Mouse (Mus musculus): ENCODE measurements around the gene Rpl15. TPM values are rescaled to one million over a fixed set of nuclear protein-coding genes. Genes with fewer than 3 reads are reported as not detected.
"Not testable (repeated sequence)": the region's sequence is repeated elsewhere in the genome, so short reads cannot be mapped to it uniquely, and the experiment has no call there.

The Rpl15 gene
- polyA plus RNA-seq, 1 experiment from 2014 or later: 450 TPM

DNA sequence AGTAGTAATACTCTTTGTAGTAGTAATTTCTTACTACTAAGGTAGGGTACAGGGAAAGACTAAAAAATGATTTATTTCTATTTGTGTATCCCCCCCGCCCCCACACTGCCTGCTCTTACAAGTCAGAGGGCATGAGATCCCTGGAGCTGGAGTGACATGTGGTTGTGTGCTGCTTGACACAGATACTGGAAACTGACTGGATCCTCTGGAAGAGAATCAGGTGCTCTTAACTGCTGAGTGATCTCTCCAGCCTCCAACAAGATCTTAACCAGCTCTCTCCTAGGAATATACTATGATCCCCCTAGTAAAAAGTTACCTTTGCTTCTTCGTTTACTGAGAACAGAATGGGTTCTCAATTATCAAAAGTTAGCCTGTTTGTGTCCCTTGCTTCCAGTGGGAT, 15.2 kb upstream of the Rpl15 start:
- 90% methylated on average over 2 of the region's 2 CpGs for WGBS
- Histone ChIP-seq H3K27ac (no peak overlapping the region), H3K4me1 (replicated peaks) (no peaks in the 10 kb centered on the region), H3K27me3 (replicated peaks) (no peaks in the 10 kb centered on the region), H3K9me3 (no peaks in the 10 kb centered on the region), H3K9ac (no peak overlapping the region), H3K4me2 (replicated peaks) (no peak overlapping the region), H3K4me3 (replicated peaks) (no peak overlapping the region), H3K36me3 (0 out of 2 replicates have a peak, but pooled peaks cover 4% of the 10 kb centered on the region)
- no peak for ATAC-seq

DNA sequence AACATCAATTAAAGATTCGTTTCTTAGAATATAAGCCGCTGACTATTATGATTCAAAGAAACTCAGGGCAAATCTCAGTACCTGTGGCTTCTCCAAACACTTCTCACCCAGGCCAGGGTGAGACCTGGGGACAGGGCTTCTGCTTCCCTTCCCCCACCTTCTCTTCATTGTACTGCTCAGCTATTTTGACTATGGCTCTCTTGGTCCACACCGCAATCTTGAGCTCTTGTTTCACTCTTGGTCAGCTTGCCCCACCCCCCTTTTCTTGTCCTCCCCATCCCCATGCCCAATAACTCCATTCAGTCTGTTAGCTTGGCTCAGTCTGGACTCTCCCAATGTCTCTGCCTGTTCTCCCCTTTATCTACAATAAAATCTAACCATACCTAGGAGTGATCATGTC, 14.3 kb upstream of the Rpl15 start:
- no peaks in the 10 kb centered on the region for H3K9me3 ChIP-seq
- 0 out of 2 replicates have a peak, but pooled peaks cover 4% of the 10 kb centered on the region for H3K36me3 ChIP-seq
- no peaks in the 10 kb centered on the region for H3K4me1 ChIP-seq (replicated peaks)
- no peak overlapping the region for H3K4me2 ChIP-seq (replicated peaks)
- no peak overlapping the region for H3K4me3 ChIP-seq (replicated peaks)
- WGBS: 79% methylated on average over 3 of the region's 3 CpGs
- no peak for ATAC-seq
- H3K9ac ChIP-seq: no peak overlapping the region
- no peak overlapping the region for H3K27ac ChIP-seq
- H3K27me3 ChIP-seq (replicated peaks): no peaks in the 10 kb centered on the region

DNA sequence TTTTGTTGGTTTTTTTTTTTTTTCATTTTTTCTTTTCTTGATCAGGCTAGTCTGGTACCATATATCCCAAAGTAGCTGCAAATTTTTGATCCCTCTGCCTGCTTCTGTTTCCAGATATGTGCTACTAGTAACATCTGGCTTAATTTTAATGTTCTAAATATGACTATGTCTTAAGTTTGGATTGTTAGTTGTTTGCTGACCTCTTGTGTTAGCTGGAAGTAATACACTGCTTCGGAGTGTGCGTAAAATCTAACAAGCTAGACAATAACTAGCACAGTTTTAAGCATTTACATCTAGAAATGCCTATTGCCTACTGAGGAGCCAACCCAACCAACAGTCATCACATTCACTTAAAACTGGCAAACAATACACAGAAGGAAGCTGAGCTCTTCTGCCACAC, 13.4 kb upstream of the Rpl15 start:
- ATAC-seq: no peak; the same call in 1 of the 2 replicates
- no peaks in the 10 kb centered on the region for H3K4me1 ChIP-seq (replicated peaks)
- H3K9me3 ChIP-seq: no peaks in the 10 kb centered on the region
- no peaks in the 10 kb centered on the region for H3K27me3 ChIP-seq (replicated peaks)
- no peak overlapping the region for H3K27ac ChIP-seq
- H3K36me3 ChIP-seq: 0 out of 2 replicates have a peak, but pooled peaks cover 4% of the 10 kb centered on the region
- H3K9ac ChIP-seq: no peak overlapping the region
- no peak overlapping the region for H3K4me2 ChIP-seq (replicated peaks)
- no peak overlapping the region for H3K4me3 ChIP-seq (replicated peaks)
- 83% methylated on average over 2 of the region's 2 CpGs for WGBS

DNA sequence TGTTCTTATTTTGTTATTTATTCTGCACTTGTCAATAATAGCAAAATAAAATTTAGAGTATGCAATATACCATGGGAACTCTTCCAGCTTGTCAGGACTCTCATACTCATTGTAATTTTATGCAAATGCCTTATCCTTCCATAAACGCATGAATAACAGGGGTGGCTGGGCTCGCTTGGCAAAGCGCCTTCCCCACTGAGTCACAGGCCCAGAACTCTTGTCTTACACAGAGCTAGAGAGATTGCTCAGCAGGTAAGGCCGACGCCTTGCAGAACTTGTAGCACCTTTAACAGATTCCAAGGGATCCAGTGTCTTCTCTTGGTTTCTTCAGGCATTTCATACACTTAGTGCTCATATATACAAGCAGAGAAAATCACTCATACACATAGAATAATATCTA, 9.2 kb upstream of the Rpl15 start:
- WGBS: 91% methylated on average over 5 of the region's 5 CpGs
- no peaks in the 10 kb centered on the region for H3K9me3 ChIP-seq
- H3K4me2 ChIP-seq (replicated peaks): no peak overlapping the region
- H3K4me3 ChIP-seq (replicated peaks): no peak overlapping the region
- H3K27ac ChIP-seq: no peak overlapping the region
- peaks cover 14% of the 10 kb centered on the region; the same call in 1 of the 2 replicates for H3K36me3 ChIP-seq
- no peak overlapping the region for H3K9ac ChIP-seq
- H3K4me1 ChIP-seq (replicated peaks): no peaks in the 10 kb centered on the region
- no peaks in the 10 kb centered on the region for H3K27me3 ChIP-seq (replicated peaks)
- ATAC-seq: no peak

DNA sequence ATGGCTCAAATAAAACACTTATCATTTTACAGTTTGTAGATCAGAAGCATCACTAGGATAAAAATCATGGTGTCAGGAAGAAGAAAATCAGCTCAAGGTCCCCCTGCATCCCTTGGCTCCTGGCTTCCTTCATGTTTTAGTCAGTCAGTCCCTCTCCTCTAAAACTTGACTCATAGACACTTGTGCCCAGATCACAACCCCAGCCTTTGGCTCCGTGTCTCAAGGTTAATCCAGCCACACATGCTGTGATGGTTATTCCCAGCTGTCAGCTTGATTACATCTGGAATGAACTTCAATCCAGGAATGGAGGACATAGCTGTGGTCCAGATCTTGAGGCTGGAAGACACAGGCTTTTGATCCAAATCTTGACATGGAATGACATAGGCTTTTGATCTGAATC, 3.3 kb upstream of the Rpl15 start:
- H3K4me1 ChIP-seq (replicated peaks): no peaks in the 10 kb centered on the region
- WGBS: 80% methylated on average over 1 of the region's 1 CpGs
- H3K4me3 ChIP-seq (replicated peaks): no peak overlapping the region
- H3K36me3 ChIP-seq: peaks cover 10% of the 10 kb centered on the region; the same call in 1 of the 2 replicates
- H3K27ac ChIP-seq: no peak overlapping the region
- H3K27me3 ChIP-seq (replicated peaks): no peaks in the 10 kb centered on the region
- H3K9ac ChIP-seq: no peak overlapping the region
- H3K4me2 ChIP-seq (replicated peaks): no peak overlapping the region
- no peak for ATAC-seq
- H3K9me3 ChIP-seq: no peaks in the 10 kb centered on the region

DNA sequence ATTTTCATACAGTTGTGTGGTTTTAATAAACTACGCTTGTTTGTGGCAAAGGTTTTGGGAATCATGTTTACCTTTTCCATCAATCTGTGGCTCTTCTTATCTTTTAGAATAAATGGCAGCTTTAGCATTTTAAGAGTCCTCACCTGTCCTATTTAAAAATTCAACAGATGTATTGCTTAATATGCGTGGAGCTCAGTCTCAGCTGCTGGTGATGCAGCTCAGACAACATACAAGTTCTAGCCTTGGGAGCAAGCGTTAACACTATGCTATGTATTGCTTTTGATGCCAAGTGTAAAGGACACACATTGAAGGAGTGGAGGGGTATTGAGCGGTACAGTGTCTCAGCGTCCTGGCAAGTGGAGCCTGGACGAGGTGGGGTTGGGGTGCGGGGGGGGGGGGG, 475 bp upstream of the Rpl15 start:
- Histone ChIP-seq H3K9ac (no peak overlapping the region; the same call in 1 of the 2 replicates), H3K4me2 (replicated peaks) (peak overlapping the region; percentile 69), H3K4me1 (replicated peaks) (no peaks in the 10 kb centered on the region), H3K27me3 (replicated peaks) (no peaks in the 10 kb centered on the region), H3K4me3 (replicated peaks) (peak overlapping the region; percentile 83), H3K36me3 (0 out of 2 replicates have a peak, but pooled peaks cover 3% of the 10 kb centered on the region), H3K27ac (no peak overlapping the region), H3K9me3 (no peaks in the 10 kb centered on the region)
- 6% methylated on average over 7 of the region's 7 CpGs for WGBS
- ATAC-seq: no peak

DNA sequence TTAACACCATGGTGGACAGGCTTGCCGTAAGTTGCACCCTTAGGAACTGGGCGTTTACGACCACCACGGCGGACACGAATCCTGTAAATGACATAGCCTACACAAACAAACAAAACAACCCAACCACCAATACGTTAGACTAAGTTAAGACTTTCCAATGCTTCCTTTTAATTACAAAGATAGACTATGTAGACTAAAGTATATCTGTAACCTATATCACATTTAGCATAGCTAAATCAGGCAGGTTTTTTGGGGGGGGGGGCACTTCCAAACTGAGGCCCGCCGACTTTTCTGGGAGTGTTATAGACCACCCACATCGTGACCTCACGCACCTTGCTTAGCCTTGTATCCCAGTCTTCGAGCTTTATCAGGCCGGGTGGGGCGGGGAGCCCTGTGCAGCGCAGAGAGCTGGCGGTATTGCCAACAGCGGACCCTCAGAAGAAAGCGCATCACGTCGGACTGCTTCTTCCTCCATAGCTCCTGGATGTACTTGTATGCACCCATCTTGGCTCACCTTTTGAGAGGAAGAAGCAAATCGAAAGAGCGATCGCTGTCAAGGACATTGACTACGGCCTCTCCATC, 1.2 kb downstream of the Rpl15 start:
- Histone ChIP-seq H3K27ac (peak overlapping the region; percentile 75; the same call in 1 of the 2 replicates), H3K9ac (peak overlapping the region; percentile 95), H3K4me3 (replicated peaks) (peak overlapping the region; percentile 83), H3K4me2 (replicated peaks) (peak overlapping the region; percentile 70)
- not testable (repeated sequence) for H3K36me3 ChIP-seq; H3K9me3 ChIP-seq; ATAC-seq; H3K4me1 ChIP-seq (replicated peaks); H3K27me3 ChIP-seq (replicated peaks)
- under 1% methylated on average over 24 of the region's 24 CpGs for WGBS

DNA sequence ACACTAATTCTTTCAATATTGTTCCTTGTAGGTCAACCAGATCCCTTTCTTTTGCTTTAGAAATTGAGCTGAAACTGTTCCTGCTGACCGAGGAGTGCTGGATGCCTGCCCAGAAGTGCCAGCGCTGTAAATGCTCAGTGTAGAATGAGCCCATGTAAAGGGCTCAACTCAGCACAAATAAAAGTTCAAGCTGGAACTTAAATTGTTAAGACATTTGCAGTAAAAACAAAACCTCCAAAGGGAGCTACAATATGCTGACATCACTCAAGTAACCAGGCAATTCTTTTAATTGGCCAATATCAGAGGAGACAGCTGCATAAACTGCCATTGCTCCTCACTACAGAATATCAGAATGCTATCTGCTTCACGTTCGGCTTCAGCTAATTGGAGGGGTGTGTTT, 7.8 kb downstream of the Rpl15 start:
- Histone ChIP-seq H3K9ac (no peak overlapping the region), H3K9me3 (no peaks in the 10 kb centered on the region), H3K27ac (no peak overlapping the region), H3K4me2 (replicated peaks) (no peak overlapping the region), H3K4me1 (replicated peaks) (no peaks in the 10 kb centered on the region), H3K36me3 (0 out of 2 replicates have a peak, but pooled peaks cover 5% of the 10 kb centered on the region), H3K4me3 (replicated peaks) (no peak overlapping the region), H3K27me3 (replicated peaks) (no peaks in the 10 kb centered on the region)
- no peak for ATAC-seq
- 54% methylated on average over 4 of the region's 4 CpGs for WGBS

DNA sequence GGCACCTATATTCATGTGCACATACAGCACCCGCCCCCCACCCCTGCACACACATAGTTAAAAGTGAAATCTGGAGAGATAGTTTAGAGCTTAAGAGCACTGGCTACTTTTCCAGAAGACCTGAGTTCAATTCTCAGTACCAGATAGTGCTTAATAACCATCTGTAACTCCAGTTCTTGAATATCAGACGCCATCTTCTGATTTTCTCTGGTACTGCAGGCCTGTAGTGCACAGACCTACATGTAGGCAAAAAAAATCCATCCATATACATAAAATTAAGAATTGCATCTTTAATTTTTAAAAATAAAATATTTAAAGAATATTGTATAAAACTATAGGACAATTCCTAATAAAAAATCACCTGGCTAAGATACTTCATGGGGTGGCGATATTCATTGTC, 10.0 kb downstream of the Rpl15 start:
- ATAC-seq: no peak
- no peaks in the 10 kb centered on the region for H3K4me1 ChIP-seq (replicated peaks)
- H3K4me2 ChIP-seq (replicated peaks): no peak overlapping the region
- H3K4me3 ChIP-seq (replicated peaks): no peak overlapping the region
- 0 out of 2 replicates have a peak, but pooled peaks cover 2% of the 10 kb centered on the region for H3K36me3 ChIP-seq
- no peak overlapping the region for H3K9ac ChIP-seq
- 81% methylated on average over 3 of the region's 3 CpGs for WGBS
- H3K27me3 ChIP-seq (replicated peaks): no peaks in the 10 kb centered on the region
- no peak overlapping the region for H3K27ac ChIP-seq
- no peaks in the 10 kb centered on the region for H3K9me3 ChIP-seq

DNA sequence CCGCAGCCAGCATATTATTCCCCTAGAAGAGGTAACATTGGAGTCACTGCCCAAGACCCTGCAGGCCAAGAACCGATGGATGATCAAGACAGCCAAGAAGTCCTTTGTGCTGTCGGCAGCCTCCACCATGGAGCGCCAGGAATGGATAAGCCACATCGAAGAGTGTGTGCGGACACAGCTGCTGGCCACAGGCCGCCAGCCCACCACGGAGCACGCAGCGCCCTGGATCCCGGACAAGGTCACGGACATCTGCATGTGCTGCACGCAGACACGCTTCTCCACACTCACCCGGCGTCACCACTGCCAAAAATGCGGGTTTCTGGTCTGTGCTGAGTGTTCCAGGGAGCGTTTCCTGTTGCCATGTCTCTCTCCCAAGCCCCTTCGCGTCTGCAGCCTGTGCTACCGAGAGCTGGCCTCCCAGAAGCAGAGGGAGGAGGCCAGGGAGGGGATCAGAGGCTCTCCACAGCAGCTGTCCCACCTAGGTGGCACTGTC, 28.5 kb downstream of the Rpl15 start:
- no peak overlapping the region for H3K9ac ChIP-seq
- H3K27me3 ChIP-seq (replicated peaks): no peaks in the 10 kb centered on the region
- H3K36me3 ChIP-seq: no peaks in the 10 kb centered on the region
- no peak overlapping the region for H3K4me3 ChIP-seq (replicated peaks)
- ATAC-seq: no peak
- no peak overlapping the region for H3K4me2 ChIP-seq (replicated peaks)
- 81% methylated on average over 21 of the region's 21 CpGs for WGBS
- no peaks in the 10 kb centered on the region for H3K9me3 ChIP-seq
- no peak overlapping the region for H3K27ac ChIP-seq
- H3K4me1 ChIP-seq (replicated peaks): no peaks in the 10 kb centered on the region

DNA sequence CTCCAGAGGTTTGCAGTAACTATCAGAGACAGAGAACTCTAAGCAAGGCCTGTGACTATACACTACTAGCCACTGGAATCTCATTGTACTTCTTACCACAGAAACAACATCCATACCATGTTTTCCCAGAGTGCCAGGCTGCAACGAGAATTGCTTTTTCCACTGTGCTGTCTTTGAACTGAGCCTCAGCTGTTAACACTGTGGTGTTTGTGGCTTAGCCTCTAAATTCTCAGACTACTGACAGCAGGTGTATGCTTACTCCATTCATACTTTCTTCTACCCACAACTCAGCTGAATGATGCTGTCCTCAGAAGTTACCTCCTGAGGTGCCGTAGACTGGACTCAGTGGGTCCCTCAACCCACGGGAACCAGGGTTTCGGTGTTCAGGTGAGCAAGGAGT, 29.4 kb downstream of the Rpl15 start:
- 86% methylated on average over 4 of the region's 4 CpGs for WGBS
- no peaks in the 10 kb centered on the region for H3K36me3 ChIP-seq

DNA sequence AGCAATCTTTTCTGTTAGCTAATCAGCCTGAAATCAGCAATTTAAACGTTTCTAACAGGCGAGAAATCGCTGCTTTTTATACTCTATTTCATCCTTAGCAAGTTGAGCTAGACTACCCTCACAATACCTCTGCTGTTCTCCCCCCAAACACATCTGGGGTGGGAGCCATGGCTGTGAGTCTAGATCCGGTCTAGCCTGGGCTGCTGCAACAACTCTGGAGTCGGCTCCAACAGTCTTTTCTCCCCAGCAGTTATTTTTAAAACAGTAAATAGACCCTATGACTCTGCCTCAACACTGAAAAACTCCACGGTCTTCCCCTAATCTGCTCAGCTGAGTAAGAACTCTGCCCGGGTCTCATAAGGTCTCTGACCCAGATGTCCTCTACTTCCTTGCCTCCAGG, 31.1 kb downstream of the Rpl15 start:
- Histone ChIP-seq H3K9ac (no peak overlapping the region), H3K36me3 (no peaks in the 10 kb centered on the region), H3K4me2 (replicated peaks) (no peak overlapping the region), H3K4me3 (replicated peaks) (no peak overlapping the region), H3K27ac (no peak overlapping the region), H3K27me3 (replicated peaks) (no peaks in the 10 kb centered on the region), H3K4me1 (replicated peaks) (no peaks in the 10 kb centered on the region), H3K9me3 (no peaks in the 10 kb centered on the region)
- WGBS: 68% methylated on average over 7 of the region's 7 CpGs
- ATAC-seq: no peak

More for the DNA sequence above, 29.4 kb downstream of the Rpl15 start:
- H3K27ac ChIP-seq: no peak overlapping the region
- no peaks in the 10 kb centered on the region for H3K27me3 ChIP-seq (replicated peaks)
- no peaks in the 10 kb centered on the region for H3K9me3 ChIP-seq
- no peaks in the 10 kb centered on the region for H3K4me1 ChIP-seq (replicated peaks)
- H3K4me2 ChIP-seq (replicated peaks): no peak overlapping the region
- no peak for ATAC-seq
- H3K9ac ChIP-seq: no peak overlapping the region
- no peak overlapping the region for H3K4me3 ChIP-seq (replicated peaks)
